Mouse (Mus musculus): ENCODE results near the gene Mustn1. TPM values are rescaled to one million over a fixed set of nuclear protein-coding genes. Genes with fewer than 3 reads are reported as not detected.

The Mustn1 gene
- 1.3 and 2.6 TPM in 2 replicates for polyA plus RNA-seq (2015; fragmentation: Nextera tagmentation; extraction: Ambion mirVana)

DNA sequence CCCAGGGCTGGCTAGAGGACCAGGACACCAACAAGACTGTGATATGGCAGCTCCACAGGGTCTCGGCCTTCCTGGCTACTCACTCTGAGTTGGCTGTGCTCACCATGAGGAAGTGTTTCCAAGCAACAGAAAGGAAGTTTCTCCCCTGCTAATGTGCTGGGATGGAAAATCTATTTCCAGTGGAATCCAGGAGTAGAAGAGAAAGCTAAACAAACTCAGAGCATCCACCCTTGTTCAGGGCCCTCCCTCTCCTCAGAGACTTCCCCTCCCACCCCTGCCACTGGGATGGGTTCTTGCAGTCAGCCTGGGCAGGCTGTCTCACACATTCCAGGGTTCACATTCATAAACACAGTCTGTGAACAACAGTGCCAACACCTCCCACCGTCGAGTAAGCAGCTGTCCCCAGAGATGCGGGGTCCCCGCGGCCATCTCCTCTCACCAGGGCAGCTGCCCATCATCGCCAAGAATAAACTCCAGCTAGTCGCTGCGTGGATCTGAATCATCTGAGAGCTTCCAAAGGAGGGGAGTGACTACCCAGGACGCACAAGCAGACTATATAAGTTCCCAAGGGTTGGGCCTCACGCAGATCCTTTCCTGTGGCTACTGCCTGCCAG is at the start of gene Mustn1:
Gene Mustn1 (plus strand): TSS at position 243 of the 614 bp plus-strand sequence.
- 0 out of 2 replicates have a peak, but pooled peaks have one; percentile 11 for ATAC-seq

DNA sequence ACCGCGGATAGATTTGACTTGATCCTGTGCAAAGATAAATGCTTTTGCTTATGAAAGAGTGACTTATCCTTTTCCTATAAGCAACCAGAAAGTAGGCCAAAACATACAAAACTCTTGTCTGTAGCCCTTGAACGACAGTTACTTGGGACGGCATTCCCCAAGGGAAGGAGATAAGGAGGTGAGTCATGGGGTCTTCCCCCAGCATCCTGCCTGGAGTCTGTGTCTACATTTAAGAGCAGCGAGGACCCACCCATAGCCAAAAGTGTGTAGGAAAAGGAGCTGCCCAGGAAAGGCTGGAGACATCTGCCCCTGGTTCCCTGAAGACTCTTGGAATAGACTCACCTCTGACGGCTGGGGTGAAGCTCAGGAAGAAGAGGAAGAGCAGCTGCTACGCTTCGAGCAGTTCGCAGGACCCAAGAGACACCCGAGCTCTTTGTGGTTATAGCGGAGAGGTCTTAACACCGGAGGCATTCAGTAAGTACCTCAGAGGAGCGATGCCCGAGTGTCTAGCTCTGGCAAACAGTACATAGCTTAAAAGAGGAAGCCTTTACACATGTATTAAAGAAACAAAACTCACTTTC is 41.5 kb upstream of the Mustn1 start:
- WGBS: 92% methylated on average over 14 of the region's 14 CpGs
- Histone ChIP-seq H3K27me3 (replicated peaks; ENCODE audit: control insufficient read depth, insufficient read depth, low read length) (no peaks in the 10 kb centered on the region), H3K27ac (ENCODE audit: low read depth, low read length) (no peak overlapping the region), H3K4me2 (ENCODE audit: low read length) (no peak overlapping the region), H3K9me3 (ENCODE audit: control insufficient read depth, low read length) (no peaks in the 10 kb centered on the region), H3K4me1 (ENCODE audit: control insufficient read depth, insufficient read depth, low read depth, low read length) (no peaks in the 10 kb centered on the region), H3K4me3 (ENCODE audit: low read length) (no peak overlapping the region), H3K9ac (ENCODE audit: low read depth, low read length) (no peak overlapping the region), H3K36me3 (ENCODE audit: control insufficient read depth, insufficient read depth, low read length) (peaks cover 3% of the 10 kb centered on the region; the same call in 1 of the 2 replicates)
- ATAC-seq: no peak

More for the DNA sequence above, at the start of gene Mustn1:
- 57% methylated on average over 11 of the region's 11 CpGs for WGBS
- H3K27ac ChIP-seq (ENCODE audit: low read depth, low read length): no peak within 1 kb of the TSS
- H3K9ac ChIP-seq (ENCODE audit: low read depth, low read length): no peak within 1 kb of the TSS
- no peak within 1 kb of the TSS for H3K4me3 ChIP-seq (ENCODE audit: low read length)
- H3K9me3 ChIP-seq (ENCODE audit: control insufficient read depth, low read length): no peaks in the 10 kb centered on the region
- no peaks in the 10 kb centered on the region; the same call in 1 of the 2 replicates for H3K36me3 ChIP-seq (ENCODE audit: control insufficient read depth, insufficient read depth, low read length)
- no peaks in the 10 kb centered on the region for H3K27me3 ChIP-seq (replicated peaks; ENCODE audit: control insufficient read depth, insufficient read depth, low read length)
- no peak within 1 kb of the TSS for H3K4me2 ChIP-seq (ENCODE audit: low read length)
- no peaks in the 10 kb centered on the region for H3K4me1 ChIP-seq (ENCODE audit: control insufficient read depth, insufficient read depth, low read depth, low read length)

DNA sequence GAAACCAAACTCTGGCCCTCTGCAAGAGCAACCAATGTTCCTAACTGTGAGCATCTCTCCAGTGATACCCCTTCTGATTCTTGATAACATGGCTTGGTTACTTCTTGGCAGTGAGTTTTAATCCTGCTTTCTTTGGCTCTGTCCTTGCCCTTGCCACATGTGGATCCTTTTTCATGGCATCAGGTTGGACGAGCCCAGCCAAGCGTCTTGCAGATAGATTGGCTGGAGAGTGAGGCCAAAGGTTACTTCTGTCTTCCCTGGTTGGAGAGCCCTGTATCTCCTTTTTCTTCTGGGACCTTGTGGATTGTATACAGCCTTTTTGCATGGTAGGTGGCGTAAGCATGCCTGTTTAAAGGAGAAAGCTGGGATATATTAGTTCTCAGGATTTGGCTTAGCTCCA is 35.3 kb upstream of the Mustn1 start:
- H3K9ac ChIP-seq (ENCODE audit: low read depth, low read length): no peak overlapping the region
- no peak overlapping the region for H3K27ac ChIP-seq (ENCODE audit: low read depth, low read length)
- ATAC-seq: no peak
- 88% methylated on average over 3 of the region's 3 CpGs for WGBS
- no peak overlapping the region for H3K4me2 ChIP-seq (ENCODE audit: low read length)
- no peaks in the 10 kb centered on the region for H3K9me3 ChIP-seq (ENCODE audit: control insufficient read depth, low read length)
- H3K27me3 ChIP-seq (replicated peaks; ENCODE audit: control insufficient read depth, insufficient read depth, low read length): no peaks in the 10 kb centered on the region
- H3K36me3 ChIP-seq (ENCODE audit: control insufficient read depth, insufficient read depth, low read length): peaks cover 3% of the 10 kb centered on the region; the same call in 1 of the 2 replicates
- H3K4me3 ChIP-seq (ENCODE audit: low read length): no peak overlapping the region
- no peaks in the 10 kb centered on the region for H3K4me1 ChIP-seq (ENCODE audit: control insufficient read depth, insufficient read depth, low read depth, low read length)

DNA sequence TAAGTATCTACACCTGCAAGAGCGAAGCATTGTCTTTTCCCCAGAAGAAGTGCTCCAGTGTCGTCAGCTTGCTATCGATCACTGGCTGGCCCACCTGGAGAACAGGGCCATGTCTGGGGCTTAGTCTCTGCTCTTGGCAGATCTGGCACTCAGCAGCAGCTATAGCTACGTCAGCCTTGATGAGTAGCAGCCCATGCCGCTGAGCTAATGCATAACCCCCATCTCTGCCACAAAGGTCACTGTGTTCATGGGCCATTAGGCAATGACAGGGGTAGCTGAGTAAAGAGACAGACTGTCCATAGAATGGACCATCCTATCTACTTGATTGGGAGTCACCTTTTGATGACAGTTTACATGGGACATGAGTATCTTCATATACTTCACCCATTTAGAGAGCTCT is 28.5 kb upstream of the Mustn1 start:
- Histone ChIP-seq H3K4me1 (ENCODE audit: control insufficient read depth, insufficient read depth, low read depth, low read length) (no peaks in the 10 kb centered on the region), H3K4me3 (ENCODE audit: low read length) (no peak overlapping the region), H3K9ac (ENCODE audit: low read depth, low read length) (no peak overlapping the region), H3K9me3 (ENCODE audit: control insufficient read depth, low read length) (no peaks in the 10 kb centered on the region), H3K36me3 (ENCODE audit: control insufficient read depth, insufficient read depth, low read length) (0 out of 2 replicates have a peak, but pooled peaks cover 1% of the 10 kb centered on the region), H3K4me2 (ENCODE audit: low read length) (no peak overlapping the region), H3K27ac (ENCODE audit: low read depth, low read length) (no peak overlapping the region), H3K27me3 (replicated peaks; ENCODE audit: control insufficient read depth, insufficient read depth, low read length) (no peaks in the 10 kb centered on the region)
- 82% methylated on average over 5 of the region's 5 CpGs for WGBS
- ATAC-seq: no peak

DNA sequence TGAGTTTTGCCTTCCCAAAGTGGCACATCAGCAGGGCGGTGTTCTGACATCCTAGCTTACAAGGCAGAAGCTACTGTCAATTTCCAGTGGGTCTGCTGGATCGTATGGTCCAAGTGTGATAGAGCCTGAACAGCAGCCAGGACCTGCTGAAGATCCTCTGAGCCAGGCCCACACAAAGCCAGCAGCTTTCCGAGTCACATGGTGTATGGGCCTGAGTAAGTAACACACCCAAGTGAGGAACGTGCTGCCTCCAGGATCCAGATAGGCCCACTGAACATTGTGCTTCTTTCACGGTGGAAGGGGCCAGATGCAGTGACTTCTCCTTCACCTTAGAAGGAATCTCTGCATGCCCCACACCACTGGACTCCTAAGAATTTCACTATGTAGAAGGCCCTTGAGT is 26.7 kb upstream of the Mustn1 start:
- Histone ChIP-seq H3K27me3 (replicated peaks; ENCODE audit: control insufficient read depth, insufficient read depth, low read length) (no peaks in the 10 kb centered on the region), H3K9me3 (ENCODE audit: control insufficient read depth, low read length) (no peaks in the 10 kb centered on the region), H3K4me3 (ENCODE audit: low read length) (no peak overlapping the region), H3K4me1 (ENCODE audit: control insufficient read depth, insufficient read depth, low read depth, low read length) (no peaks in the 10 kb centered on the region), H3K36me3 (ENCODE audit: control insufficient read depth, insufficient read depth, low read length) (no peaks in the 10 kb centered on the region), H3K9ac (ENCODE audit: low read depth, low read length) (no peak overlapping the region), H3K27ac (ENCODE audit: low read depth, low read length) (no peak overlapping the region), H3K4me2 (ENCODE audit: low read length) (no peak overlapping the region)
- 93% methylated on average over 5 of the region's 5 CpGs for WGBS
- no peak for ATAC-seq

DNA sequence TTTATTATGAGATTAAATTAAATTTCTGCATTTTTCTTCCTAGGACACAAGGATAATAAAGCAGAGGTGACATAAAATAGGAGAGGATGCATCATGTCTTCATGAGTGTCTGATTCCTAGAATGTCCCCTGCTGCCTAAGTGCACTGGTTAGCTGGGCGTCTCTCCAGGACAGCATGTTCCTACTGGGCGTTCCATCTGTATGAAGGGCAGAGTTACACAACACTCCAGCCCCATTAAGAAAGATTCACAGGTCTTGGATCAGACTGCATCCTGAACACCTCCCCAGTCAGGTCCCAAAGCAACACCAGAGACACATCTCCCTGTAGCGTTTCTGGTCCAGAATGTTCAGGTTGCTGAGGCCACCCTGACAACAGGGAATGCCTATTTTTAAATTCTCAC is 23.7 kb upstream of the Mustn1 start:
- H3K9ac ChIP-seq (ENCODE audit: low read depth, low read length): no peak overlapping the region
- no peak for ATAC-seq
- H3K4me2 ChIP-seq (ENCODE audit: low read length): no peak overlapping the region
- 94% methylated on average over 3 of the region's 3 CpGs for WGBS
- H3K9me3 ChIP-seq (ENCODE audit: control insufficient read depth, low read length): no peaks in the 10 kb centered on the region
- no peaks in the 10 kb centered on the region for H3K4me1 ChIP-seq (ENCODE audit: control insufficient read depth, insufficient read depth, low read depth, low read length)
- H3K4me3 ChIP-seq (ENCODE audit: low read length): no peak overlapping the region
- no peaks in the 10 kb centered on the region for H3K27me3 ChIP-seq (replicated peaks; ENCODE audit: control insufficient read depth, insufficient read depth, low read length)
- no peak overlapping the region for H3K27ac ChIP-seq (ENCODE audit: low read depth, low read length)
- H3K36me3 ChIP-seq (ENCODE audit: control insufficient read depth, insufficient read depth, low read length): no peaks in the 10 kb centered on the region

DNA sequence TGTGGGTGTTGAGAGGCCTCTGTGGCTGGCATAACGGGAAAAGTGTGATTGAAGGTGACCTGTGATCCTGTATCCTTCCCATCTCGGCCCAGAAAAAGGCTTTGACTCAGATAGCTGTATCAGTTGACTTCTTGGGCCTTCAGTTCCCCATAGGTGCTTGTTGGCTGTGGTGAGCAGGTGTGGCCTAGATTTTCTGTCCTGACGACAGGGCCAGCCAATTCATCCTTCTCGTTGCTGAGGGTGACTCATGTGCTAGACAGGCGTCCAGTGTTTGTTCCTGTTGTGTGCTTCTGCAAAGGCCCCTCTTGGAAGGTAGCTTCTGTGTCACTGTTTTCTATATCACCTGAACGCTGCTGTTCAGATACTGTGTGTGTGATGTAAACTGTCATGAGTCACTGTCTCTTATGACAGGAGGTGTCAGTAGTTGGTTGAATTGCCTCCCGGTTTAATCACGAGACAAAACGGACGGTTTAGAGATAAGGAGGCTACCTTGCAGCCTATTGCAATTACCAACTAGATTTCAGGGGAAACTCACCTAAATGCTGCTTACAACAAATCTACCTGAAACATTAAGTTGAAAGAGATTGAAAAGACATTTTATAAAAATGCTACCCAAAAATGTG is 22.0 kb upstream of the Mustn1 start:
- Histone ChIP-seq H3K4me2 (ENCODE audit: low read length) (no peak overlapping the region), H3K27me3 (replicated peaks; ENCODE audit: control insufficient read depth, insufficient read depth, low read length) (no peaks in the 10 kb centered on the region), H3K4me3 (ENCODE audit: low read length) (no peak overlapping the region), H3K9me3 (ENCODE audit: control insufficient read depth, low read length) (no peaks in the 10 kb centered on the region), H3K27ac (ENCODE audit: low read depth, low read length) (no peak overlapping the region), H3K36me3 (ENCODE audit: control insufficient read depth, insufficient read depth, low read length) (no peaks in the 10 kb centered on the region), H3K4me1 (ENCODE audit: control insufficient read depth, insufficient read depth, low read depth, low read length) (no peaks in the 10 kb centered on the region), H3K9ac (ENCODE audit: low read depth, low read length) (no peak overlapping the region)
- WGBS: 89% methylated on average over 10 of the region's 10 CpGs
- no peak for ATAC-seq

DNA sequence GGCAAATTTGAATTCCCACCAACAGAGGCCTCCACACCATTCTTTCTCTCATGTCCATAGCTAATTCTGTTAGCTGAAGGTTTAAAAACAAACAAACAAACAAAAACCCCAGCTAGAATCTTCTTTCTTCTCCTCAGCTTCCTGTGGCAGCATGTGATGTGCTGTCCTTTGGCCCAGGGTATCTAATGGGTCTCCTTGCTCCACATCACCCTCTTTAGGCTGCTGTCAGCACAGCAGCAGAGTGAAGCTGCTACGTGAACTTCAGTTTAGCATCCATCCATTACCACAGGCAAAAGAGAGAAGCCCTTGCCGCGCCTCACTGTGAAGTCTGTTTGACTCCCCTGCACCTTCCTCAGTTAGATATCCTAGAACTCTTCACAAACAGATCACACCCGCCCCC is 21.0 kb upstream of the Mustn1 start:
- WGBS: 80% methylated on average over 4 of the region's 4 CpGs
- no peak overlapping the region for H3K9ac ChIP-seq (ENCODE audit: low read depth, low read length)
- H3K27ac ChIP-seq (ENCODE audit: low read depth, low read length): no peak overlapping the region
- no peaks in the 10 kb centered on the region for H3K9me3 ChIP-seq (ENCODE audit: control insufficient read depth, low read length)
- no peaks in the 10 kb centered on the region for H3K27me3 ChIP-seq (replicated peaks; ENCODE audit: control insufficient read depth, insufficient read depth, low read length)
- H3K36me3 ChIP-seq (ENCODE audit: control insufficient read depth, insufficient read depth, low read length): no peaks in the 10 kb centered on the region
- no peak for ATAC-seq
- no peaks in the 10 kb centered on the region for H3K4me1 ChIP-seq (ENCODE audit: control insufficient read depth, insufficient read depth, low read depth, low read length)
- no peak overlapping the region for H3K4me3 ChIP-seq (ENCODE audit: low read length)
- no peak overlapping the region for H3K4me2 ChIP-seq (ENCODE audit: low read length)

DNA sequence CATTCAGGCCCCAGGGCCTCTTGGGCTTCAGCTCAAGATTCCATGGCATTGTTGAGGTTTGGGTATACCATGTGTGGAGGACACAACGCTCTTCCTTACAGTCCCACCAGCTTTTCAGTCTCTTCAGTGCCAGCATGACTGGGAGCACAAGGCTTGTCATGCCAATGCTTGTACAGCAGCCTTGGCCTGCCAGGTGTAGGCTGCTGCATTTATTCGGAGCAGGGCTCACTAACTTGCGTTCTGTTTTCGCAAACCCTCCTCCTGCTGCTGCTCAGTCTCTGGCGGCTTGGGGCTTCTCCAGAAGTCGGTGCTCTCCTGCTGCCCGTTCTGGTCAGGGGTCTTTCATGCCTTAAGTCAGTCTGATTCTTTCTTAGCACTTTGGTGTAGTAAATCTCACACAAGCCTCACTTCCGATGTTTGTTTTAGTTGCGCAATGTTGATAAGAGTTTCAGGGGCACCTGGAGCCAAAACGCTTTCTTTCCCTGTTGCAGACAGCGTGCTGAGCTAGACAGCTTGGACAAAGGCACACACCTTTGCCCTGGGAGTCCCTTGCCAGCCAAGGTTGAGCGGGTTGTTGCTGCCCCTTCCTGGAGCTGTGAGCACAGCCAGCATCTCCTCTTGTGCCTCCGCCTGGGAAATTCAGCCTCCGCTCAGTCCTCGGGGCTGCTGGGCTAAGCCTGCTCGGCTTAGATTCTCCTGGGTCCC is 17.4 kb upstream of the Mustn1 start:
- H3K27me3 ChIP-seq (replicated peaks; ENCODE audit: control insufficient read depth, insufficient read depth, low read length): no peaks in the 10 kb centered on the region
- H3K4me3 ChIP-seq (ENCODE audit: low read length): no peak overlapping the region
- WGBS: 78% methylated on average over 16 of the region's 16 CpGs
- no peaks in the 10 kb centered on the region for H3K9me3 ChIP-seq (ENCODE audit: control insufficient read depth, low read length)
- H3K4me2 ChIP-seq (ENCODE audit: low read length): no peak overlapping the region
- no peaks in the 10 kb centered on the region for H3K4me1 ChIP-seq (ENCODE audit: control insufficient read depth, insufficient read depth, low read depth, low read length)
- no peak overlapping the region for H3K9ac ChIP-seq (ENCODE audit: low read depth, low read length)
- no peaks in the 10 kb centered on the region for H3K36me3 ChIP-seq (ENCODE audit: control insufficient read depth, insufficient read depth, low read length)
- ATAC-seq: no peak
- H3K27ac ChIP-seq (ENCODE audit: low read depth, low read length): no peak overlapping the region
